Mouse (Mus musculus) right cerebral cortex, adult 18-20 months (tissue): ENCODE measurements around the gene Spryd4.
A peak's percentile ranks its signal among the peaks of the same experiment; 100 is the strongest.
"Not testable (repeated sequence)": the region's sequence is repeated elsewhere in the genome, so short reads cannot be mapped to it uniquely, and the experiment has no call there.

Experiments
- DNase-seq: peaks from one replicate; pipeline ENCODE4 v3.0.0; 2022; ENCODE audit warnings: mixed read lengths

The Spryd4 gene

DNA sequence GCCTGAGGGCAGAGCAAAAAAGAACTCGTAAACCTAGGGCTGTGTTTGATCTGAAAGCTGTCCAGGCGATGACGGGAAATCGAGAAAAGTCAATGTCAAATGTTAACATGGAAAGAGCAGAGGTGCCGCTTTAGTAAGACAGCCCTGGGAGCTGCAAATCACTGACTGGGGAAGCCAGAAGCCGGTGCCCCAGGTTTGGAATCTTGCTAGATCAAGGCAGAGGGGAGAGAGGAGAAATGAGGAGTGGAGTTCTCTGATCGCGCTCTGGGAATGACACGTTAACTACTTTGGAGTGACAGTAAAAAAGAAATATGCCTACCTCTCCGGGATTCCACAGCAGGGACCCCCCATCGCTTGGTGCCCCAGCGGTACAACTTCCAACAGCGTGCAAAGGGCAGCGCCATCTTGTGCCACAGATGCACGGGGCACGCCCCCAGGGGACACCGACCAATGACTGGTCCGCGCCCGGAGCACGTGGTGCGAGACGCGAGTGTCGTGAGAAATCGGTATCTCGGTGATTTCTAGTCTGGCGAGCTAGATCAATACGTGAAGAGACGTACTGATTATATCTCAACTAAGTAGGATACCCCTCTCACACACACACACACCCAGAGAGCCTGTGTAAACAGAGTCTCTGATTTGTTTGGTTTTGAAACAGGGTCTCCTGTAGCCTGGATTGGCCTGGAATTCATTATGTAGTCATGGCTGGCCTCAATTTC, at the start of gene Spryd4:
Spryd4 (minus strand) TSS at position 418 of the 719 bp plus-strand sequence.
- DNase-seq: peak; percentile 93

GRCm38 (mm10) chr10:128260376-128260775, 48.8 kb upstream of the Spryd4 start:
- DNase-seq: not testable (repeated sequence)

GRCm38 (mm10) chr10:128259946-128260345, 48.3 kb upstream of the Spryd4 start:
- no peak for DNase-seq

DNA sequence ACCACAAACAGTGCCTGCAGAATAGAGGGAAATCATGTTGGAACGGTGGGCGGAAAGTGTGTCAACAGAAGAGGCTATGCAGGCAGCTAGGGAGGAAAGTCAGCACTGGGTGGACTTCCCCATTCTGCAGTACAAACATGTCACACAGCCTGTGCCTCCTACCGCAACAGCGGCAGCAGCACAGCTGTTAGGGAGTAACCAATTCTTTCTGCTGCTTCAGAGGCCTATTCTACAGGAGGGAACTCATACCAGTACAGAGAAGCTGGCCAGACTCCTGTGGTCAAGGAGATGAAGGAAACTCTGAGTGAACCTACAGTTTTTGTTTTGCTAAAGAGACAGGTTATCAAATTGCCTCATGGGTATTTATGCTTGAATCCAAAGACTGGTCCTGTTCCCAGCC, 47.3 kb upstream of the Spryd4 start:
- DNase-seq: no peak

GRCm38 (mm10) chr10:128256328-128256727, 44.7 kb upstream of the Spryd4 start:
- DNase-seq: peak; percentile 39

DNA sequence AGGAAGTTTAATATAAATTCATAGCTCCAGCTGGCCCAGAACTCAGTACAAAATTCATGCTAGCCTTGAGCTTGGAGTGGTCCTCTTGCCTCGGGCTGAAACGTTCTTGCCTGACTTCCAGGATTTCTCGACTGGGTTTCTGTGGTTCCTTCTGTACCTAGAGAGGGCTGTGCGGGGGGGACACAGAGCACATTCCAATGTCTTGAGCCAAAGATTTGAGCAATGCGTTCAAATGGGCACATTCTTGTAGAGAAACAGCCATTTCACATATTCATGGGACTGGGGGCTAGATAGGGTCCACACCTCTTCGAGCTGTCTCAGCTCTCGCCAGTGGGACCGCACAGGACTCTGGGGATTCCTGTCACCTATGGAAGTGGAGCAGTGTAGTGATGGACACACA, 44.3 kb upstream of the Spryd4 start:
- no peak for DNase-seq

GRCm38 (mm10) chr10:128253677-128254255, 42.2 kb upstream of the Spryd4 start, which contains the start of gene Apon:
Apon (plus strand) TSS chr10:128254096.
- DNase-seq: no peak

DNA sequence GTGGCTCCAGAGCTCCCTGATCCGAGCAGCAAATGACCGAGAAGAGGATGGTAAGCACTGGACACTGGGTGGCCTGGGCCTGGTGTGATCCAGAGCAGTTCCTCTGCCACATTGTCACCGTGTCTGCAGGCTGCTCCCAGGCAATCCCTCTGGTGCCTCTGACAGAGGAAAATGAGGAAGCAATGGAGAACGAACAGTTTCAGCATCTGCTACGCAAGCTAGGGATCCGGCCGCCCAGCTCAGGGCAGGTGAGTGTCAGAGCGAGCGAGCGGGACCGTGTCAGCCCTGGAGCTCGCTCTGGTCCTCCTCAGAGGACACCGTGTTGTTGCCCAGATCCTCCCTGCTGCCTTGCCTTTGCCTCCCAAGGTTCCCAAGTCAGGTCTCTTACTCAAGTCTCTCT, 39.0 kb upstream of the Spryd4 start:
- no peak for DNase-seq

DNA sequence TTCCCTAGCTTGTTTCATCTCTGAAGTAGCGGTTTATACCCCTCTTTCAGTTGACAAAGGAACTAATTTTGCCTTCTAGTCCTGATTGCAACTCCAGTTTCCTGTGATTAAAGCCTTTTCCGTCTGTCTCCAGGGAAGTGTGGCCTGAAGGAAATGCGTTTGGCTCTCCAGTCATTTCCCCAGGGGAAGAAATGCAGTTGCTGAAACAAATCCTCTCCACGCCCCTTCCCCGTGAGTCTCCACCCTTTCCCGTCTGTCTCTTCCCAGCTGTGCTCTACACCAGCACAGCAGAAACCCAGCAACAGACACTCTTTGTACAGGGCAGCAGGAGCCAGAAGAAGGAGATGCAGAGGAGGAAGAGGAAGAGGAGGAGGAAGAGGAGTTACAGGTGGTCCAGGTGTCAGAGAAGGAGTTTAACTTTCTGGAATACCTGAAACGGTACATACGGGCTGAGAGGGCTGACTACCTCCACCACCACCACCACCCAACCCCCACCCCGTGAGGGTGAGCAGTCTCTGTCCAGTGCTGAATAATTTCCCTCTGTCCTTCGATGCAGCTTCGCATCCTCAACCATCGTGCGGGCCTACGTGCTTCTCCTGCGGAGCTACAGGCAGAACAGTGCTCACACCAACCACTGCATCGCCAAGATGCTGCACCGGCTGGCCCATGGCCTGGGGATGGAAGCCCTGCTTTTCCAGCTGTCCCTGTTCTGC, 35.6 kb upstream of the Spryd4 start:
- no peak for DNase-seq

DNA sequence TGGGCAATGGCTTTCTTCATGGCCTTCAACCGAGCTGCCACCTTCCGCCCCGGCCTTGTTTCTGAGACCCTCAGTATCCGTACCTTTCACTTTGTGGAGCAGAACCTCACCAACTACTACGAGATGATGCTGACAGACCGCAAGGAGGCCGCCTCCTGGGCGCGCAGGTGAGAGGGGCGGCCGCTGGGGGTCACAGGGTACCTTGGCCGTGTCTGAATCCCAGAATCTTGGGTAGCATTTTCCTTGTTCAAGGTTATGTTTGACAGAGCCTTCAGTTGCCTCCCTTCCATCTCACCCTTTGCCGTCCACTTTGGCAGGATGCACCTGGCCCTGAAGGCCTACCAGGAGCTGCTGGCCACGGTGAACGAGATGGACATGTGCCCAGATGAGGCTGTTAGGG, 32.5 kb upstream of the Spryd4 start:
- DNase-seq: no peak

DNA sequence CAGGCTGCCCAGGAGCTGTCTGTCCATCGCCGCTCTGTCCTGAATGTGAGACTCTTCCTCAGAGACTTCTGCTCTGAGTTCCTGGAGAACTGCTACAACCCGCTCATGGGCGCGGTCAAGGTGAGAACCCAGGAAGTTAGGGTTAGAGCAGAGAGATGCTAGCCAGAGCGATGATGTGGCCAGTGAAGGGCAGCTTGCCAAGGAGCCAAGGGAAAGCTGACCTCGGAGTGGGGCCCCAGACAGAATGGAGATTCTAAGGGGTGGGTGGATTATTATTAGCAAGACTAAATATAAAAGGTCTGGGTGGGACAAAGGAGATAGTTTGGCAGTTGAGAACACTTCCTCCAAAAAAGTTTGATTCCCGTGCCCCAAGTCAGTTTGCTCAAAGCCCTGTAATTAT, 31.6 kb upstream of the Spryd4 start:
- DNase-seq: no peak

DNA sequence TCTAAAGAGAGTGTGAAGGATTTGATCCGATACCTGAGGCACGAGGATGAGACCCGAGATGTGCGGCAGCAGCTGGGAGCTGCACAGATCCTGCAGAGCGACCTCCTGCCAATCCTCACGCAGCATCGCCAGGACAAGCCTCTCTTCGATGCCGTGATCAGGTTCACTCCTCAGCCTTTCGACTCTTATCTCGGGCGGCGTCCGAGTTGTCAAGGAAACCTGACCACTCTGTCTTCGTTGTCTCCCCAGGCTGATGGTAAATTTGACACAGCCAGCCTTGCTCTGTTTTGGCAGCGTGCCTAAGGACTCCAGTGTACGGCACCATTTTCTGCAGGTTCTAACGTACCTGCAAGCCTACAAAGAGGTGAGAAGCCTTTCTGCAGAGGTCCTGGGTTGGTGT, 28.5 kb upstream of the Spryd4 start:
- DNase-seq: no peak

DNA sequence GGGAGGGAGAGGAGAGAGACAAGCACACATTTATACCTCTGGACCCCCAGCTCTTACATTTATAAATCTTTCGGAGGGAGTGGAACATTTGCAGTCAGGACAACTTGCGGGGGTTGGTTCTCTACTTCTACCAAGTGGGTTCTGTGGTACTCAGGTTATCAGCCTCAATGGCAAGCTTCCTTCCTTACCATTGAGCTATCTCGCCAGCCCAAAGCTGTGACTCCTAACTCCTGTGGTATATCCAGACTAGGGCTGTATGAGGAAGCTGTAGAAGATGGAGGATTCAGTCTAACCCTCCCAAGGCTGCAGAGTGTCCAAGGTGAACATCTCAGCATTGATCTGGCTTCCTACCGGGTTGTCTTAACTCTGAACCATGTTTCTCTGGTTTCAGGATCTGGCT, 27.5 kb upstream of the Spryd4 start:
- no peak for DNase-seq

DNA sequence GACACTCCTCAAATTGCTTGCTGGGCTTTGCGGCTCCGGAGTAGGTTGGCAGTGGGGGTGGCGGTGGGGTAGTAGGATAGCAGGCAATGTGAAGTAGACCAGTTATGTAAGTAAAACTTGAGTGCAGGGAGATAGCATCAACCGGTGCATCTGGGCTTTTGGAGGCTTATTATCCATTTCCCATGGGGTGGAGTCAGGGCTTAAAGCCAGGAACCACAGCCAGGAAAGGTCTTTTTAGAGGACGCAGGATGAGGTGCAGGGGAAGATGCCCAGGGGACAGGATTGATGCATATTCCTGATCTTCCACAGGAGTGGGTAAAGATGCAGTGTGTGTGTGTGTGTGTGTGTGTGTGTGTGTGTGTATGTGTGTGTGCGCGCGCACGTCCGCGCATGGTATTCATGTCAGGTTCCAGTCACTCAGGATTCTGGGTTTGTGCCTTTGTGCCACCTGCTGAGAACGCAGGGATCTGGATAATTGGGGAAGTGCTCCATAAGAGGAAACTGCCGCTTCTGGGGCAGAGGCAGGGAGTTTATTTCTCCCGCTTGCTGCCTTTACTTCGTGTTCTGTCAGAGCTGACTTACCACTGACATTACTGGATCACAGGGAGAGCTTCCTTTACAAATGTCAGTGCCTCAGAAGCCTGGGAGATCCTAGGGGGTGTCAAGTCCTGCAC, 26.3 kb upstream of the Spryd4 start:
- DNase-seq: peak; percentile 50

DNA sequence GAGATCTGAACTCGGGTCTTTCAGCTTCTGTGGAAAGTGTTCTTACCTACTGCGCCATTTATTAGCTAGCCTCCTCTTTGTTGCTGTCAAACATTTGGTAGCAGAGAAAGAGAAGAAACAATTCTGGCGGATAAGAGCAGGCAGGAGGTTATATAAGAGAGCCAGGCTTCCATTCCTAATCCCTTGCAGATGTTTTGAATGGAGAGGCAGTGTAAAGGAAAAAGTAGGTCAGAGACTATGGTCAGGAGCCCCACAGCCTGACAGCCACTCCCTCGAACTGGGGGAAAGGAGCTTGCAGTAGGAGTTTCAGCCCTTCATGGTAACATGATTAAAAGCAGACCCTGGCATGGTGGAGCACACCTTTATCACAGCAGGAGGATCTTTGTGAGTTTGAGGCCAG, 24.7 kb upstream of the Spryd4 start:
- no peak for DNase-seq

DNA sequence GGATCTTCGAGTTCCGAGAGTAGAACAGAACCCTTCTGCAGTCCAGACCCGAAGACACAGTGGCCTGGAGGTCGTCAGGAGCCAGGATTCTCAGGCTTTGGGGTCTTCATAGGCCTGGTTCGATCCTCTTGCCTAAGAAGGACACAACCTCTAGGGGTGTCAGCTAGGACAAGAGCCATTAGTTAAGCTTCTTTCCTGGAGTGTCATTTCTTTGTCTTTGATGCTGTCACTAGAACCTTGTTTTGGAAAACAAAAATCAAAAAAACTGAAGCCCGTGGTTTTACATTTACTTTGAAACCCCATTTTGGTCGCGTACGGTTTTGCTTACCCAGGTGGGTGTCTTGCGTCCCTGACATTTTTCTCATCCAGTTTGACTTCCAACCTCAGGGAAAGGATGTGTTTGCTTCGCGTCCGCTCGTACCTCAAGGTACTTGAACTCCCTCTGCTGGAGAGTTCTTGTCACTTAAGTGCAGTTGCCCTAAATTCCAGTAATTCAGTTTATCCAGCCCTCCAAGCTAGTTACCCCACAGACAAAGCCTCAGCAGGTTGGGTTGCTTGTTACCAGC, 20.9 kb upstream of the Spryd4 start:
- peak; percentile 64 for DNase-seq

- peak; percentile 86 for DNase-seq
Measured at GRCm38 (mm10) chr10:128231697-128232419, 20.3 kb upstream of the Spryd4 start, which contains the start of gene Timeless. Timeless (plus strand) TSS chr10:128232065.

GRCm38 (mm10) chr10:128231146-128231545, 19.5 kb upstream of the Spryd4 start:
- DNase-seq: no peak

GRCm38 (mm10) chr10:128230582-128230981, 19.0 kb upstream of the Spryd4 start:
- DNase-seq: no peak

DNA sequence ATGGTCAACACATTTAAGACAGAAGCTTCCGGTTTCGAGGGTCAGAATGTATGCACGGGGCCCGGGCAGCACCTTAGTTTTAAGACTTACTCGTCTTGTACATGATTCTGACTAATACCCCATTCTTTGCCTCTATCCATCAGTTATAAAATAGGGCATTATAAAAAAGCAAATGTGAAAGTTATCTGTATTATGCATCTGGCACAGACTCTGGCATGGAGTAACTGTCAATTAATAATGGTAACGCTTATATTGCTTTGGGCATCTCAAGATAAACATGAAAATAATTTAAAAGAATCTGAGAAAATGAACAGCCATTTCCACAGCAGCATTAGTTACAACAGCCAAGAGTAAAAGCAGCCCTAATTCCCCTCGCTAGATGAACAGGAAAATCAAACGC, 16.4 kb upstream of the Spryd4 start:
- DNase-seq: no peak

DNA sequence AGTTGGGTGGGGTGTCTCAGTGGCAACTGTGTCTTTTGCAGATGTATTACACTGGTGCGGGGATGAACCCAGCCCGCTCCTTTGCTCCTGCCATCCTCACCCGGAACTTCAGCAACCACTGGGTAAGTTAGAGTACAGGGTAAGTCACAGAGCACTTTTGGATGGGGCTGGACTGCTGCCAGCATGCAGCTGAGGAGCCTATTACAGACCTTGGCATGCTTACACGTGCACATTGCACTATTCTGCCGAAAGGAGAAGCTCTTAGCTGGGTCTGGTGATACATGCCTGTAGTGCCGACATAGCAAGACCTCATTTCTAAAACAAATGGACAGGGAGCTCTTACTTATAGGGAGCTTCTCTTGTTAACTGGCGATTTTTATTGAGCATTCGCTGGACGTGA, 16.0 kb upstream of the Spryd4 start:
- DNase-seq: no peak

- no peak for DNase-seq
Measured at GRCm38 (mm10) chr10:128225538-128225937, 13.9 kb upstream of the Spryd4 start, which contains the start of gene Mip. Mip (plus strand) TSS chr10:128225838.
